Mouse (Mus musculus) heart, adult 2 months (tissue): Measurements from ENCODE around the gene Tns3. TPM values are rescaled to one million over a fixed set of nuclear protein-coding genes. Genes with fewer than 3 reads are reported as not detected.

Source experiments
- DNase-seq, 2 experiments: peaks; one replicate each; pipeline ENCODE4 v3.0.0; 2021
- H3K27ac ChIP-seq: fragments of 200-600 bp; 2 replicates; pipeline ENCODE4 v1.8.1; 2022
- H3K27me3 ChIP-seq: fragments of 200-500 bp; 2 replicates; pipeline ENCODE4 v1.6.1; 2012; ENCODE audit warnings: mild to moderate bottlenecking, low read length, inconsistent platforms, mixed read lengths; ENCODE audit not compliant: control insufficient read depth, insufficient read depth
- H3K36me3 ChIP-seq: fragments of 200-500 bp; 2 replicates; pipeline ENCODE4 v1.6.1; 2012; ENCODE audit warnings: low read length, inconsistent platforms; ENCODE audit not compliant: control insufficient read depth, insufficient read depth
- H3K4me1 ChIP-seq: fragments of 200-500 bp; 2 replicates; pipeline ENCODE4 v1.6.1; 2011; ENCODE audit warnings: low read length; ENCODE audit not compliant: control insufficient read depth, insufficient read depth
- H3K4me3 ChIP-seq: fragments of 200-600 bp; 2 replicates; pipeline ENCODE4 v1.8.1; 2022
- H3K79me2 ChIP-seq: fragments of 200-500 bp; replicated peaks from 2 replicates; pipeline ENCODE4 v1.6.1; 2012; ENCODE audit warnings: mild to moderate bottlenecking, inconsistent platforms, low read length, moderate library complexity, mixed read lengths; ENCODE audit not compliant: control insufficient read depth, insufficient read depth
- H3K9ac ChIP-seq: fragments of 200-500 bp; 2 replicates; pipeline ENCODE4 v1.6.1; 2012; ENCODE audit warnings: low read depth, mild to moderate bottlenecking, control low read depth, inconsistent platforms, low read length, mixed read lengths
- CTCF ChIP-seq: fragments of 200-600 bp; IDR thresholded peaks from 2 replicates; pipeline ENCODE4 v1.8.1; 2022; ENCODE audit warnings: antibody characterized with exemption, mild to moderate bottlenecking, moderate library complexity
- EP300 ChIP-seq: fragments of 200-500 bp; IDR thresholded peaks from 2 replicates; pipeline ENCODE4 v1.6.1; 2011; ENCODE audit warnings: low read depth, low read length, control low read depth; ENCODE audit not compliant: insufficient read depth
- POLR2A ChIP-seq: fragments of 200-500 bp; IDR thresholded peaks from 2 replicates; pipeline ENCODE4 v1.6.1; 2011; ENCODE audit warnings: mild to moderate bottlenecking, low read depth, low read length, control low read depth; ENCODE audit not compliant: insufficient read depth
- WGBS: fragments of 180-500 bp; shearing (Covaris S2); methylation state at CpG from one replicate; pipeline ENCODE4 v1.1.7; 2018; 5-methylcytosine and 5-hydroxymethylcytosine counted together
- intact Hi-C: fragments of 180-260 bp; cut with DNase I; formaldehyde crosslinking; loops from one replicate; pipeline ENCODE4 v1.15.1; 2025
- polyA plus RNA-seq: library from polyadenylated mRNA; depleted of rRNA; stranded (reverse); fragments of >200 nt; gene quantifications from 2 replicates; pipeline ENCODE4 v1.2.3, GENCODE M21; 2012
- total RNA-seq, 2 experiments: library from RNA; stranded (reverse); gene quantifications; 2 replicates each; pipeline ENCODE4 v1.2.3; 2021

Tns3 gene
- total and polyA plus RNA-seq, 3 experiments, result 14.8 to 23.9 (median 23.1) TPM

DNA sequence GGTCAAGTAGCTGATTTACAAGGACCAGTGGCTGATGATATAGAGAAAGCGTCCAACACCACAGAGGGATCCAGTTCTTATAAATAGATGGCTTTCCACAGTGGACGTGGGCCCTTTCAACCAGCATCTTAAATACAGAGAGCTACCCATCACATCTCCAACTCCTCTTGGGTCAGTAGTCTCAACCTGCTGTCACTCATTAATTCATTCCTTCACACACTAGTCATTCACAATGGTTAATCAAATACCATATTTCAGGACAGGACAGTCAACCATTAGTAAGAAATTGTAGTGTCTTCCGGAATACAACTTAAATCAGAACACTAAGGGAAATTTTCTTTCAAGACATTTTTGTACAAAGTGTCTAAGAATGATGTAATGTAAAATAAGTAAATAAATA is 76.4 kb downstream of the Tns3 start:
- no peak overlapping the region for H3K4me3 ChIP-seq
- H3K27me3 ChIP-seq, result no peaks in the 10 kb centered on the region
- H3K27ac ChIP-seq, result no peak overlapping the region
- no peaks in the 10 kb centered on the region for H3K79me2 ChIP-seq
- intact Hi-C loops, result loop anchor here (5.0 kb wide), 1 partner anchor 39 kb away; no protein-coding TSS in a partner anchor
- H3K9ac ChIP-seq, result no peak overlapping the region
- TF ChIP-seq CTCF, result no peak
- TF ChIP-seq POLR2A, result no peak
- DNase-seq, result no peak
- no peaks in the 10 kb centered on the region for H3K36me3 ChIP-seq
- 98% methylated on average over 3 of the region's 3 CpGs for WGBS
- H3K4me1 ChIP-seq, result peaks cover 3% of the 10 kb centered on the region

GRCm38 (mm10) chr11:8586996-8587644 is 77.2 kb downstream of the Tns3 start:
- 67% methylated on average over 10 of the region's 10 CpGs for WGBS
- intact Hi-C loops, result loop anchor here (5.0 kb wide), 1 partner anchor 40 kb away; no protein-coding TSS in a partner anchor
- H3K27me3 ChIP-seq, result no peaks in the 10 kb centered on the region

DNA sequence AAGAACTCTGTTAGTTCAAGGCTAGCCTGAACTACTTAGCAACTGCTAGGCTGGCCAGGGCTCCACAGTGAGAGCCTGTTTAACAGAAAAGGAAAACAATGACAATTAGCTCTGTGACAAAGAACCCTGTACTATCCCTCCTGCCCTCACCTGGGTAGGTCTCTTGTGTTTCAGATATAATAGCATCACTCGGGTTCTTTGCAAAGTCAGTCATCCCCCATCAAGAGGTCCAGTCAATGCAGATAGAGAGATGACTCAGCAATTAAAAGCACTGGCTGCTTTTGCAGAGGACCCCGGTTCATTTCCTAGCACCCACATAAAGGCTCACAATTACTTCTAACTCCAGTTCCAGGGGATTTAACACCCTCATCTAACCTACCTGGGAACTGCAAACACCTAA is 78.0 kb downstream of the Tns3 start:
- Histone ChIP-seq H3K4me3 (no peak overlapping the region), H3K27ac (no peak overlapping the region), H3K27me3 (no peaks in the 10 kb centered on the region), H3K79me2 (no peaks in the 10 kb centered on the region), H3K9ac (no peak overlapping the region), H3K36me3 (no peaks in the 10 kb centered on the region), H3K4me1 (peaks cover 7% of the 10 kb centered on the region)
- TF ChIP-seq EP300 (no peak), POLR2A (no peak), CTCF (no peak)
- intact Hi-C loops, result loop anchor here (5.0 kb wide), 1 partner anchor 41 kb away; no protein-coding TSS in a partner anchor
- WGBS, result 93% methylated on average over 2 of the region's 2 CpGs
- no peak for DNase-seq

More at GRCm38 (mm10) chr11:8586996-8587644, 77.2 kb downstream of the Tns3 start:
- TF ChIP-seq EP300, result no peak
- no peak for TF ChIP-seq POLR2A
- no peak for TF ChIP-seq CTCF
- H3K36me3 ChIP-seq, result no peaks in the 10 kb centered on the region
- peaks cover 3% of the 10 kb centered on the region for H3K4me1 ChIP-seq
- no peak overlapping the region for H3K9ac ChIP-seq
- H3K79me2 ChIP-seq, result no peaks in the 10 kb centered on the region
- H3K27ac ChIP-seq, result no peak overlapping the region
- no peak for DNase-seq
- H3K4me3 ChIP-seq, result no peak overlapping the region

- Histone ChIP-seq H3K79me2 (no peaks in the 10 kb centered on the region), H3K36me3 (no peaks in the 10 kb centered on the region), H3K4me3 (no peak overlapping the region), H3K4me1 (peaks cover 7% of the 10 kb centered on the region), H3K27me3 (no peaks in the 10 kb centered on the region), H3K27ac (no peak overlapping the region), H3K9ac (no peak overlapping the region)
- DNase-seq, result no peak
- WGBS, result 70% methylated on average over 3 of the region's 3 CpGs
- no peak for TF ChIP-seq POLR2A
- intact Hi-C loops, result loop anchor here (5.0 kb wide), 1 partner anchor 42 kb away; no protein-coding TSS in a partner anchor
Measured at GRCm38 (mm10) chr11:8585686-8586085, 78.6 kb downstream of the Tns3 start.

- Histone ChIP-seq H3K27me3 (no peaks in the 10 kb centered on the region), H3K4me3 (no peak overlapping the region), H3K9ac (no peak overlapping the region), H3K4me1 (peaks cover 10% of the 10 kb centered on the region), H3K36me3 (peaks cover 4% of the 10 kb centered on the region), H3K27ac (peak overlapping the region; percentile 7), H3K79me2 (no peaks in the 10 kb centered on the region)
- no peak for DNase-seq
- 63% methylated on average over 1 of the region's 1 CpGs for WGBS
- intact Hi-C loops, result loop anchor here (5.0 kb wide), 1 partner anchor 42 kb away; no protein-coding TSS in a partner anchor
- TF ChIP-seq CTCF (no peak), EP300 (no peak), POLR2A (no peak)
Measured at GRCm38 (mm10) chr11:8584925-8585324, 79.4 kb downstream of the Tns3 start.

DNA sequence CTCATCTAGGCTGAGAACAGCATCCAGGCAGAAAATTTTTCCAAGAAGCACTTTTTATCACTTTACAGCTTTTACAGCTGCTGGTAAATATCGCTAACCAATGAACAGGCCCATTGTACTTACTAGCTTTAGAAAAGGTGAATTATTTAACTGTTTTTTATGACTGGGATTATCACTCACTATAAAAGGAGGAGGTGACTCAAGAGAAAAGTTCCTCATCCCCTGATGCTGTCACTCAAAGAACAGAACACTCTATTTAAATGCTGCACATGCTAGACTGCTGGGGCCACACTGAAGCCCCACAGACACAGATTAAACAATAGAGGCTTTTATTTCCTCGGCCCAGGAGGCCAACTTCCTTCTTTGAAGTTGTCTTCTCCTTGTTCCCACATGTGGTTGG is 80.0 kb downstream of the Tns3 start:
- DNase-seq, result no peak
- TF ChIP-seq POLR2A, result no peak
- TF ChIP-seq EP300, result no peak
- no peak for TF ChIP-seq CTCF
- Histone ChIP-seq H3K9ac (no peak overlapping the region), H3K79me2 (no peaks in the 10 kb centered on the region), H3K27ac (peak overlapping the region; percentile 15; the same call in 1 of the 2 replicates), H3K4me3 (no peak overlapping the region), H3K4me1 (peaks cover 11% of the 10 kb centered on the region), H3K36me3 (peaks cover 4% of the 10 kb centered on the region), H3K27me3 (no peaks in the 10 kb centered on the region)
- intact Hi-C loops, result no loop called here
- 78% methylated on average over 2 of the region's 2 CpGs for WGBS
